Mouse (Mus musculus): ENCODE results near the gene Fgfrl1. TPM values are rescaled to one million over a fixed set of nuclear protein-coding genes. Genes with fewer than 3 reads are reported as not detected.

Fgfrl1 gene
- total and polyA plus RNA-seq, 2 experiments from 2014 or later: 7.1 to 17.1 TPM

DNA sequence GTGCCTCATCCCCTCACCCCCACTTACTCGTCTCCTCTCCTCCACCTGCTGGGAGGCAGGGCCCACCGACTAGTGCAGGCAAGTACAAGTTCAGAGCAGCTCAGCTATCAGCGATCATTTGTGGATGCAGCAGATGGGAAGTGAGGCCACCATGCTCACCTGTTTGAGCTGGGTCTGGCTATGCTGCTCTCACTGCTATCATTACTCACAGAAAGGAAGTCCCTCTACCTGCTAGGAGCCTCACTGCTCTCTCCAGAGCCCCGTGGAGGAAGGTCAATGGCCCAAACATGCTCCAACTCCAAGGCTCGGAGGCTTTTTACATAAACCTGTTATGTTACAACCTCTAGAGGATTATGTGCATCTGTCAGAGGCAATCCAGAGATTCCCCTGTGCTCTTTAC, 34.8 kb upstream of the Fgfrl1 start:
- peaks cover 52% of the 10 kb centered on the region for H3K36me3 ChIP-seq (ENCODE audit: insufficient read depth)
- 84% methylated on average over 5 of the region's 5 CpGs for WGBS
- no peak for ATAC-seq
- H3K9ac ChIP-seq: no peak overlapping the region
- no peaks in the 10 kb centered on the region for H3K9me3 ChIP-seq (ENCODE audit: low read length)
- DNase-seq: no peak
- TF ChIP-seq CTCF (IDR thresholded peaks at IDR 0.05; ENCODE audit: low read depth): no peak
- H3K4me3 ChIP-seq (ENCODE audit: low read depth, low read length): no peak overlapping the region
- no peak overlapping the region for H3K27ac ChIP-seq (ENCODE audit: low read depth, low read length)
- H3K27me3 ChIP-seq (ENCODE audit: insufficient read depth, low read length): no peaks in the 10 kb centered on the region
- no peak overlapping the region for H3K4me2 ChIP-seq (ENCODE audit: low read depth)
- H3K4me1 ChIP-seq (ENCODE audit: insufficient read depth): peaks cover 8% of the 10 kb centered on the region

DNA sequence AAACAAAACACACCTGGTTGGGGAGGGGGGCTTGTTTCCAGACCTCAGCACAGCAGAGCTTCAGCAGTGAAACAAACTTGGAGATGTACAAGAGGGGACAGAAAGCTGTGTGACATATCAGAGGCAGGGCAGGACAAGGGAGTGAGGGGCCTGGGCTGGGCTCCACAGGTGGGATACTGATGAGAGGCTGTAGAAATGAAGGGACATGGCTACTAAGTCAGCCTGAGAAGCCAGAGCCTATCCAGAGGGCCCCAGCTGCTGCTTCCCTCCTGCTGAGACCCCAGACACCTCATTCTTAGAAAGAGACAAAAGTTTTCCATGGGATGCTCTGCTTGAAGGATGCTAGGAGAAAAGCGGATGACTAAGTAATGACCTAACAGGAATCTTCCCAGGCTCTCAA, 33.6 kb upstream of the Fgfrl1 start:
- H3K9me3 ChIP-seq (ENCODE audit: low read length): no peaks in the 10 kb centered on the region
- H3K27me3 ChIP-seq (ENCODE audit: insufficient read depth, low read length): no peaks in the 10 kb centered on the region
- peaks cover 8% of the 10 kb centered on the region for H3K4me1 ChIP-seq (ENCODE audit: insufficient read depth)
- H3K9ac ChIP-seq: no peak overlapping the region; the same call in 1 of the 2 replicates
- no peak for ATAC-seq
- H3K36me3 ChIP-seq (ENCODE audit: insufficient read depth): peaks cover 40% of the 10 kb centered on the region
- H3K4me2 ChIP-seq (ENCODE audit: low read depth): no peak overlapping the region
- WGBS: 71% methylated on average over 1 of the region's 1 CpGs
- H3K4me3 ChIP-seq (ENCODE audit: low read depth, low read length): no peak overlapping the region
- DNase-seq: no peak
- H3K27ac ChIP-seq (ENCODE audit: low read depth, low read length): no peak overlapping the region
- TF ChIP-seq CTCF (IDR thresholded peaks at IDR 0.05; ENCODE audit: low read depth): no peak

DNA sequence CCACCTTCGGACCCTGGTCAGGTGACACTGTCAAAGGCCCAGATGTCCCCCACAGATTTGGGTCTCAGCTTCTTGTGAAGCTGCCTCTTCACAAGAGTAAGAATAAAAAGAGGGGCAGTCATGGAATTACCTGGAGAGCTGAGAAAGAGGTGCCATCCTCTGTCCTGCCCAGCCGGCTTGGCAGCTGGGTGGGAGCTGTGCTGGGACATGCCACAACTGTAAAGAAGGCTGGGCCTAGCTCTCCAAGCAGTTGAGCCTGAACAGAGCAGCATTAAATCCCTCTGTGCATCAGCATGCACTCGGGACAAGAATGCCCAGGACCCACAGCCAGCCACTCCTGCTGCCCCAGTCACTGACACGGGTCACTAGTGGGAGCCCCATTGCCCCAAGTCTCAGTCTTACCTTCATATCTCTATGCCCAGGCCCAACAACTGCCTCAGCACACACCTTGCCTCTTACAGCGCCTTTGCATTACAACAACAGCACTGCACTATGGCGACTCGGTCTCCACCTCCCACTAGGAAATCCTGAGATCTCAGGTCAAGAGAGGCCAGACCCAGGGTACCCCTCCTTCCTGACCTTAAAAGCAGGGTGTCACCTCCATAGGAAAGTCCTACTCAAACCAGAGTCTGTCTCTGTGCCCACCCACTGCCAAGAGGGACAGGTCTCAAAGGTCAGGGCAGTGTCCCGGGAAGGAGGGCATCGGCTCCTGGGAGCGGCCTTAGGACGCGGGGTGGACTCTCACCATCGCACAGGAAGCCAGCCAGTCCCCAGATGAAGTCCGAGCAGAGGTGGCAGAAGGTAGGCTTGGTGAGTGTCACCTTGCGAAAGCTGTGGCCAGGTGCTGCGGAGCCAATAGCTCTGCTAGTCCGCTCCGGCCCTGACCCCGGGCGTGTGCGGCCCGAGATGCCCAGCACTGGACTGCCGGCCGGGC, 32.2 kb upstream of the Fgfrl1 start, which contains the start of gene Idua:
Gene Idua (plus strand): TSS at position 634 of the 934 bp plus-strand sequence.
- ATAC-seq (peak; percentile 40; the same call in 1 of the 2 replicates), DNase-seq (no peak)
- no peaks in the 10 kb centered on the region for H3K9me3 ChIP-seq (ENCODE audit: low read length)
- peak within 1 kb of the TSS; percentile 93 for H3K9ac ChIP-seq
- 12% methylated on average over 24 of the region's 24 CpGs for WGBS
- peak within 1 kb of the TSS; percentile 88 for H3K4me3 ChIP-seq (ENCODE audit: low read depth, low read length)
- no peaks in the 10 kb centered on the region for H3K27me3 ChIP-seq (ENCODE audit: insufficient read depth, low read length)
- peak within 1 kb of the TSS; percentile 40; the same call in 1 of the 2 replicates for H3K27ac ChIP-seq (ENCODE audit: low read depth, low read length)
- H3K4me2 ChIP-seq (ENCODE audit: low read depth): peak within 1 kb of the TSS; percentile 96
- no peak for TF ChIP-seq CTCF (IDR thresholded peaks at IDR 0.05; ENCODE audit: low read depth)
- H3K4me1 ChIP-seq (ENCODE audit: insufficient read depth): peaks cover 8% of the 10 kb centered on the region
- peaks cover 27% of the 10 kb centered on the region for H3K36me3 ChIP-seq (ENCODE audit: insufficient read depth)

DNA sequence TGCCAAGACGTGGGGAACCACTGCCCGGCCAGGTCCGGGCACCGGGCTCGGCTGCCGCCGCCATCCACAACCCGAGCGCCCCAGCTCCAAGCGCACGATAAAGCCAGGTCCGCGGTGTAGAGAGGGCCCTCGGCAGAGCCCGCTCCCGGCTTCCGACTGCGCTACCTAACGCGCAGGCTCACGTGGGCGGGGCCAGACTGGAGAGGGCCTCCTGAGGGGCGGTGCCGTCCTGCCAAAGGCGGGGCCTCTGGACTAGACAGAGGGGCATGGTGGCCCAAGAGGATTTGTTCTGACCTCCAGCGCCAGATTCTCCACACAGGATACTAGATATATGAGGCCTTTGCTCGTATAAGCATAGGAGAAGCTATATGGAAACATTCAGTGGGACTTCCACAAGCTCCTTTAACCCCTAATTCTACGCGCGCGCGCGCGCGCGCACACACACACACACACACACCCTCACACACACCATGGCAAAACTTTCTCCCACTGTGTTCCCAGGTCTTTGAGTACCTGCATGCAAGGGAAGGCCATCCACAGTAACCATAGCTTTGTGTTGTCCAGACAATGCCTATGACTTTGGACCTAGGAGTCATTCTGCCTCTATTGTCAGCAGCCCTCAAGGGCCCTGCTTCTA, 31.4 kb upstream of the Fgfrl1 start:
- H3K27me3 ChIP-seq (ENCODE audit: insufficient read depth, low read length): no peaks in the 10 kb centered on the region
- TF ChIP-seq CTCF (IDR thresholded peaks at IDR 0.05; ENCODE audit: low read depth): no peak
- H3K9me3 ChIP-seq (ENCODE audit: low read length): no peaks in the 10 kb centered on the region
- ATAC-seq (peak; percentile 99), DNase-seq (peak; percentile 89)
- H3K36me3 ChIP-seq (ENCODE audit: insufficient read depth): peaks cover 19% of the 10 kb centered on the region
- peak overlapping the region; percentile 40; the same call in 1 of the 2 replicates for H3K27ac ChIP-seq (ENCODE audit: low read depth, low read length)
- H3K9ac ChIP-seq: peak overlapping the region; percentile 93
- 10% methylated on average over 35 of the region's 36 CpGs for WGBS
- peak overlapping the region; percentile 96 for H3K4me2 ChIP-seq (ENCODE audit: low read depth)
- H3K4me1 ChIP-seq (ENCODE audit: insufficient read depth): peaks cover 8% of the 10 kb centered on the region
- H3K4me3 ChIP-seq (ENCODE audit: low read depth, low read length): peak overlapping the region; percentile 88

DNA sequence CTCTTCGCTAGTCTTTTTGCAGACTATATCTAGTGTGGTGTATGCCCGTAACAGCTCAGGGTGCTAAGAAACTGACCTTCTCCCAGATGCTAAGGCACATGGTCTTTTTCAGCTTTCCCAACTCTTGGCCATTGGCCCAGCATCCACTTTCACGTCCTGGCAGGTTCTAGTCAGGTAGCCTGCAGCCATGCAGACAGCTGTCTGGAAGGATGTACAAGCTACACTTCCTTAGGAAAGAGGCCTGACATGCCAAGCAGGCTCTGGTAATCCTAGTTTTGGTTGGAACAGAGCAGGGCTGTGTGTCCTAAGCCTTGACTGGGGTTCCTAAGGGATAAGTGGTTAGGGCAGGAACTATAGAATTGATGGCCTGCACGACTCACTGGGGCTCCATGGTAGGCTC, 29.4 kb upstream of the Fgfrl1 start:
- WGBS: 86% methylated on average over 4 of the region's 4 CpGs
- DNase-seq: no peak
- no peak for ATAC-seq

DNA sequence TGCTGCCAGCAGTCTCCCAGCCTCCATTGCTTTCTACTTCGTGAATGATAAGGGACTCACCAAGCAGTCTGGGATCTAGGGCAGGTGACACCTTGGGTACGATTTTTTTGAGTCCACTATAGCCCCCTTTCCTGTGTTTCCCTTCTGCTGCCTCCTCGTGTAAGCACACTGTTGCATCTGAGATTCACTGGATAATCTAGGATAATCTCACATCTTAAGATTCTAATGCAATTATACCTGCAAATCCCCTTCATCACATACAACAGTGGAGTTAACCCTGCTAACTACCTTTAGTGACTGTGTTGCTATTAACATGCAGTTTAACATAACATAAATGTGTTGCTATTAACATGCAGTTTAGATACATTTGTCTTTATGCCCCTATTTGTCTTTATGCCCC, 27.1 kb upstream of the Fgfrl1 start:
- Histone ChIP-seq H3K27me3 (ENCODE audit: insufficient read depth, low read length) (no peaks in the 10 kb centered on the region), H3K9me3 (ENCODE audit: low read length) (no peaks in the 10 kb centered on the region), H3K4me2 (ENCODE audit: low read depth) (no peak overlapping the region), H3K4me1 (ENCODE audit: insufficient read depth) (peaks cover 5% of the 10 kb centered on the region), H3K27ac (ENCODE audit: low read depth, low read length) (no peak overlapping the region), H3K4me3 (ENCODE audit: low read depth, low read length) (no peak overlapping the region), H3K9ac (no peak overlapping the region), H3K36me3 (ENCODE audit: insufficient read depth) (no peaks in the 10 kb centered on the region)
- 31% methylated on average over 3 of the region's 3 CpGs for WGBS
- DNase-seq (no peak), ATAC-seq (no peak)
- no peak for TF ChIP-seq CTCF (IDR thresholded peaks at IDR 0.05; ENCODE audit: low read depth)

More for the DNA sequence above, 29.4 kb upstream of the Fgfrl1 start:
- Histone ChIP-seq H3K27me3 (ENCODE audit: insufficient read depth, low read length) (no peaks in the 10 kb centered on the region), H3K4me1 (ENCODE audit: insufficient read depth) (peaks cover 8% of the 10 kb centered on the region), H3K9ac (no peak overlapping the region), H3K36me3 (ENCODE audit: insufficient read depth) (peaks cover 5% of the 10 kb centered on the region; the same call in 1 of the 2 replicates), H3K4me2 (ENCODE audit: low read depth) (no peak overlapping the region), H3K4me3 (ENCODE audit: low read depth, low read length) (no peak overlapping the region), H3K9me3 (ENCODE audit: low read length) (no peaks in the 10 kb centered on the region), H3K27ac (ENCODE audit: low read depth, low read length) (no peak overlapping the region)
- TF ChIP-seq CTCF (IDR thresholded peaks at IDR 0.05; ENCODE audit: low read depth): no peak
